Mouse (Mus musculus): ENCODE measurements around the gene Treml2.

GRCm38 (mm10) chr17:48323236-48323635 lies 23.9 kb downstream of the Treml2 start:
- no peak for TF ChIP-seq POLR2A (IDR thresholded peaks at IDR 0.05; ENCODE audit: borderline replicate concordance, low read depth, low read length)
- TF ChIP-seq CTCF (IDR thresholded peaks at IDR 0.05; ENCODE audit: low read depth, low read length): no peak
